Mouse (Mus musculus) ES-CJ7 (cell line): ENCODE results near the gene Cnbp.

Experiments
- DNase-seq: peaks from one replicate; pipeline ENCODE4 v3.0.0; 2011; ENCODE audit warnings: low read depth, low spot score

Cnbp gene

DNA sequence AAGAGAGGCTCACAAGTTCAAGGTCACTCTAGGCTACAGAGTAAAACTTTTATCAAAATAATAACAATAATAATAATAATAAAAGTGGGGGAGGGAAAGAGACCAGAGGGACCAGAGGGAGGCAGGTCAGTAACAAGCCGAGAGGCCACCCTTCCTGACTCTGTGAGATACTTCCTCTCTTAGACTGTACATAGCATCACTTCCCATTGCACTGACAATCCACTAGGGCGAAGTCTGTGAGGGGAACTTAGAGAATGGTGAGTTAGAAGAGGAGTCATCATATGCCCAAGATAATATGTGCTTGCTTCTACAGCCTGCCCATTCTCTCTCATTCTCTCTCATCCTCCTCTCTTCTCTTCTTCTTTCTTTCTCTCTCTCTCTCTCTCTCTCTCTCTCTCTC is 44.9 kb downstream of the Cnbp start:
- no peak for DNase-seq

DNA sequence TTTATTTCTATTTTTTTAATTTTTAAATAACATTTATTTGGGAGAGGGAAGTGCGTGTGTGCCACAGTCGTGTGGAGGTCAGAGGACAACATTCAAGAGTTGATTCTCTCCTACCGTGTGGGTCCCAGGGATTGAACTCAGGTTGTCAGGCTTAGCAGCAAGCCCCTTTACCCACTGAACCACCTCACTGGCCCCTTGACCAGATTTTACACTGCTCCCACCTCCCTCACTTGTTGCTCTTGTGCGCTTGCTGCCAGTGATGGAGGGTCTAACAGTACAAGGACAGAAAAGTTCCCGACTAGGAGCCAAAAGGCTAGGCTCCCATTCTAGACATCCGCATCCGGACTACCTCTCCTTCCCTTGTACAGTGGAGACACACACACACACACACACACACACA is 45.5 kb downstream of the Cnbp start:
- no peak for DNase-seq

GRCm38 (mm10) chr6:87804886-87805285 is 46.0 kb downstream of the Cnbp start:
- DNase-seq: no peak

GRCm38 (mm10) chr6:87804036-87804435 is 46.9 kb downstream of the Cnbp start:
- no peak for DNase-seq

GRCm38 (mm10) chr6:87802462-87802861 is 48.4 kb downstream of the Cnbp start:
- no peak for DNase-seq

- DNase-seq: no peak
Measured at GRCm38 (mm10) chr6:87799576-87799975, 51.3 kb downstream of the Cnbp start.

DNA sequence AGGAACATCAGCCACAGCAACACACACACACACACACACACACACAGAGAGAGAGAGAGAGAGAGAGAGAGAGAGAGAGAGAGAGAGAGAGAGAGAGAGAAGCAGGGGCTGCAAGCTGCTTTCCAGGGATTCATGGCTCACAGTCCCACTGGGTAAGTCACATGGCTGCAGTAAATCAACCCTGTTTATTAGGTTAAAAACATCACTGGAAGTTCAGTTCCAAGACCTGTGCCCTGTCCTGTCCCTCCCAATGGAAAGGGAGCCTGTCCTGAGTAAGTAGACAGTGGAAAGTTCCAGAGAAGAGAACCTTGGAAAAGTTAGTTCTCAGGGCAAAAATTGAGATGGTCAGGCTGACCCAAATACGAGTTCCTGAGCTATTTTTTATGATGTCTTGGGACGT is 53.6 kb downstream of the Cnbp start:
- no peak for DNase-seq

- DNase-seq: no peak
Measured at GRCm38 (mm10) chr6:87796251-87796880, 54.5 kb downstream of the Cnbp start.

DNA sequence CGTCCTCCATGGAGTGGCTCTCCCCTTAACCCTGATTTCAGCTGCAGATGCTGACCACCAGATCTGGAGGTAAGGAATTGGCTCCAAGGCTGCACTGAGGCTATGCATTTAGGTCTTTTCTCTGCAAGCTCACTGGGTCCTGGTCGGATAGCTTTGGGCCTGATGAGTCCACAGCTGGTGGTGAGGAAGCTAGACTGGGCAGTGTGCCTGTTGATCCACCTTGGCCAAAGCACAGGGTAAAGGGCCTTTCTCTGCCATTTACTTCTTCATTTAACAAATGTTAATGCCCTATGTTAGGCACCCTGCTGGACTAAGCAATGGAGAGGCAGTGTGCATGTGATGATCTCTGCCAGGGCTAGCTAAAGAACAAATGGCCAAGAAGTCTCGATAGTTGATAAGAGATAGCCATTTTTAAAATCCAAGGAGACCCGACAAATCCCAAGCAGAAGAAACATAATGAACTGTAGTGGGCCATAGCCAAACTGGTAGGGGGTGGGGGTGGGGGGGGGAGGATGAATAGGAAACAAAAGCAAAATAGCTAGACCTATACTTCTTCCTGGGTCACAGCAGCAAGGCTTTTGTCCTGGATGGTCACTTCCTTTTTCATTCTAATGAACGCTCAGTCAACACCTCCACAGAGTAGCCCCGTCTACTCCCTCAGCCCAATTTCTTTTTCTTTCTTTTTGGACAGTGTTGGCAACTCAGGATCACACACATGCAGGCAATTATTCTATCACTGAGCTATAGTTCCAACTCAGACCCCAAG is 55.3 kb downstream of the Cnbp start:
- peak; percentile 61 for DNase-seq

- DNase-seq: no peak
Measured at GRCm38 (mm10) chr6:87793821-87794510, 56.9 kb downstream of the Cnbp start.
